Mouse (Mus musculus): Measurements from ENCODE around the gene Gramd2. TPM values are rescaled to one million over a fixed set of nuclear protein-coding genes. Genes with fewer than 3 reads are reported as not detected.
"Not testable (repeated sequence)": the region's sequence is repeated elsewhere in the genome, so short reads cannot be mapped to it uniquely, and the experiment has no call there.

The Gramd2 gene
- total and polyA plus RNA-seq, 3 experiments, result not detected

DNA sequence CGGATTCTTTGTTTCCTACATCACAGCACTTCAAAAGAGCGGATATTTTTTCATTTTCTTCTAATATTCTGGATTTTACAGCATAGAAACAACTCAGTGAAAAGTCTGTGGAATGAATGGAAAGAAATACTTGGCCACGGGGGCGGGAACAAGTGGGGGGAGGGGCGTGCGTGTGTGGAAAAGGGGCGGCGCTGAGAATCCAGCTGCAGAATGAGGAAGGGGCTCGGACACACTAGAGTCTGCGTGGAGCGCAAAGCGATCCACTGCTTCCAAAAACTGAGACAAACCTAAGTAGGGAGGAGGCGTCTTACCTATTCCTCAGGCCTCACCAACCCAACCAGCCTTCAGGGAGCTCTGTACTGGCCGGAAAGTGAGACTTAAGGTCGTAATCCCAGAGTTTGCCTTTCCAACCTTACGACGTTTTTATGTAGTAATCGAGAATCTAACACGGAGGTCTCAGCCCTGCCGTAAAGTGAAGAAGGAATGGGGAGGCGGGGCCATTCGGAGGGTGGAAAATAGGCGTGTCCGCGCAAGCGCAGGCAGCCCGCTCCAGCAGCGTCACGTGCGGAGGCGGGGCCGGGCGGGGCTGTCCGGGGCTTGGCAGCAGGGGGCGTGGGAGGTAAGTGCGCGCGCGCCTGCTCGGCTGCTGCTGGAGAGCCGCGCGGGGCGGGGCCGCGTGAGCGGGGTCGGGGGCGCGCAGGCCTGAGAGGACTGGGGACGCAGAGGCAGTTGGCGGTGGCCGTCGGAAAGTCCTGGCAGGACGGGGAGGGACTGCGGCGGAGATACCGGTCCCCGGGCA is 70.5 kb downstream of the Gramd2 start, which contains the start of the genes Senp8 and Myo9a:
Gene Senp8, minus strand, starts transcription at position 444 of the 799 bp plus-strand sequence.
Gene Myo9a, plus strand, starts transcription at position 630 of the 799 bp plus-strand sequence.
- Histone ChIP-seq H3K4me1 (ENCODE audit: insufficient read depth, low read depth, low read length) (peaks cover 35% of the 10 kb centered on the region), H3K36me3 (replicated peaks) (no peaks in the 10 kb centered on the region), H3K4me3 (ENCODE audit: low read depth, low read length) (peak within 1 kb of the TSS; percentile 89), H3K27me3 (ENCODE audit: insufficient read depth, low read length) (no peaks in the 10 kb centered on the region), H3K9me3 (replicated peaks) (no peaks in the 10 kb centered on the region)
- TF ChIP-seq TAL1 (conservative IDR thresholded peaks at IDR 0.05; ENCODE audit: low read depth, low read length) (no peak), CTCF (IDR thresholded peaks at IDR 0.05; ENCODE audit: low read depth, low read length) (no peak), GATA1 (IDR thresholded peaks at IDR 0.05; ENCODE audit: borderline replicate concordance, low read length) (no peak), GATA2 (IDR thresholded peaks at IDR 0.05; ENCODE audit: borderline replicate concordance, low read depth, low read length) (no peak), POLR2AphosphoS5 (IDR thresholded peaks at IDR 0.05; ENCODE audit: insufficient replicate concordance, low read depth, low read length) (no peak)
- ATAC-seq (ENCODE audit: extremely low read depth, insufficient number of reproducible peaks, low FRiP score, poor library complexity, severe bottlenecking) (peak; percentile 51), DNase-seq (ENCODE audit: low spot score) (peak; percentile 85)

DNA sequence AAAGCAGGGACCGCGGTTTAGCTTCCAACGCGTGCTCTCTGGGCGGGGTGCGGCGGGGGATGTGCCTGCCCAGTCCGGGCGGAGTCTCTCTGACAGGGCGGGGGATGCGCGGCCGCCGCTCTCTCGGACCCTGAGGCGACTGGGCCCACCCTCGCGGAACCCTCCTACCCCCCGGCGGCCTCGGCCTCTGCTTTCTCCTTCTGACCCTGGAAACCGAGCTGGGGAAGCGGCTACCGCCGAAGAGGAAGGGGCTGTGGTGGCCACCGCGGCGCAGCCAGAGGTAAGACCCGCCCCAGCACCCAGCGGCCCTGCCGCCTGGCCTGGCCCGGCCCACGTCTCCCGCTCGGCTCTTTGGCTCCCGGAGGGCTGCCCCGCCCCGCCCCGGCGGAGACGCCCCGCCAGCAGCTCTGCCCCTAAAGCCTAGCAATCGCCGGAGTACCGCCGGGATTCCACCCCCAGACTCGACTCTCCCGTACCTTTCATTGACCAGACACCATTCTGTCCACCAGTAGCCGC is 71.2 kb downstream of the Gramd2 start:
- H3K4me3 ChIP-seq (ENCODE audit: low read depth, low read length), result peak overlapping the region; percentile 89
- TF ChIP-seq GATA1 (IDR thresholded peaks at IDR 0.05; ENCODE audit: borderline replicate concordance, low read length) (no peak), CTCF (IDR thresholded peaks at IDR 0.05; ENCODE audit: low read depth, low read length) (no peak), POLR2AphosphoS5 (IDR thresholded peaks at IDR 0.05; ENCODE audit: insufficient replicate concordance, low read depth, low read length) (no peak), GATA2 (IDR thresholded peaks at IDR 0.05; ENCODE audit: borderline replicate concordance, low read depth, low read length) (no peak), TAL1 (conservative IDR thresholded peaks at IDR 0.05; ENCODE audit: low read depth, low read length) (no peak)
- ATAC-seq (ENCODE audit: extremely low read depth, insufficient number of reproducible peaks, low FRiP score, poor library complexity, severe bottlenecking), result peak; percentile 26; the same call in 1 of the 2 replicates
- H3K27me3 ChIP-seq (ENCODE audit: insufficient read depth, low read length), result no peaks in the 10 kb centered on the region
- DNase-seq (ENCODE audit: low spot score), result peak; percentile 84
- H3K9me3 ChIP-seq (replicated peaks), result no peaks in the 10 kb centered on the region
- peaks cover 38% of the 10 kb centered on the region for H3K4me1 ChIP-seq (ENCODE audit: insufficient read depth, low read depth, low read length)
- H3K36me3 ChIP-seq (replicated peaks), result no peaks in the 10 kb centered on the region

DNA sequence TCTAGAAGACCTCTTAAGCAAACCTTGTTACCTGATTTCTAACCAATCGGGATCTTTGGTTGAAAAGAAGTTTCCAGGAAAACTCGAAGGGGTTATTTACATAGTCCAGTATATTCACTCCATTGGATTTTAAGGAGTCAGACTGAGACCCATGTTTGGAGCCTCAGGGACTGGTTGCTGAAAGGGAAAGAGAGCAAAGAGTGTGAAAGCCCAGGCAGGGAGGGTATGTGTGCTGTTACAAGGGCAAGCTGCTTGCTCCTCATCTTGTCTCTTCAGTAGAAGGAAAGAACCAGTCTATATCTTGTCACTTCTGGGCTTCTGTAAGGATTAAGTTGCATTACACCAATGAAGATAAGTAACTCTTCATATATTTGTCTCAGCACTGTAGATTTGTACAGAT is 72.0 kb downstream of the Gramd2 start:
- DNase-seq (ENCODE audit: low spot score), result no peak
- peaks cover 38% of the 10 kb centered on the region for H3K4me1 ChIP-seq (ENCODE audit: insufficient read depth, low read depth, low read length)
- H3K9me3 ChIP-seq (replicated peaks), result no peaks in the 10 kb centered on the region
- TF ChIP-seq GATA2 (IDR thresholded peaks at IDR 0.05; ENCODE audit: borderline replicate concordance, low read depth, low read length), result no peak
- TF ChIP-seq POLR2AphosphoS5 (IDR thresholded peaks at IDR 0.05; ENCODE audit: insufficient replicate concordance, low read depth, low read length), result no peak
- no peak for TF ChIP-seq TAL1 (conservative IDR thresholded peaks at IDR 0.05; ENCODE audit: low read depth, low read length)
- TF ChIP-seq GATA1 (IDR thresholded peaks at IDR 0.05; ENCODE audit: borderline replicate concordance, low read length), result no peak
- TF ChIP-seq CTCF (IDR thresholded peaks at IDR 0.05; ENCODE audit: low read depth, low read length), result no peak
- peak overlapping the region; percentile 89; the same call in 1 of the 2 replicates for H3K4me3 ChIP-seq (ENCODE audit: low read depth, low read length)
- no peak for ATAC-seq (ENCODE audit: extremely low read depth, insufficient number of reproducible peaks, low FRiP score, poor library complexity, severe bottlenecking)
- H3K36me3 ChIP-seq (replicated peaks), result no peaks in the 10 kb centered on the region
- H3K27me3 ChIP-seq (ENCODE audit: insufficient read depth, low read length), result no peaks in the 10 kb centered on the region

DNA sequence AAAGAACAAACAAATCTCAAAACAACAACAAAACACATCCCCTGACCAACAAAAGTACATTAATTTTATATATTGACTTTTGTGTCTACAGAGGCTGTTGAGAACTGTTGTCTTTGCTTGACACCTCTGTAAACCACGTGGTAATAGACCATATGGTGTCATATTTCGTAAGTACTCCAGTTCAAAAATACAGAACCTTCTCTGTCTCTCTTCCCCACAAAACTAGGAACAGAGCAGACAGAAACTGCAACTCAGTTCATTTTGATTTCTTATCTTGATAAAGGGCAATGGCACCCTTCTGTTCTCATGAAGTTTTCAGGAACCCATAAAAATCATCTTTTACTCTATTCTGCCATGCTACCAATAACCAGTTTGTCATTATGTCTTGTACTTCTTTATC is 75.3 kb downstream of the Gramd2 start:
- ATAC-seq (ENCODE audit: extremely low read depth, insufficient number of reproducible peaks, low FRiP score, poor library complexity, severe bottlenecking) (no peak), DNase-seq (ENCODE audit: low spot score) (no peak)
- no peak overlapping the region for H3K4me3 ChIP-seq (ENCODE audit: low read depth, low read length)
- no peak for TF ChIP-seq GATA1 (IDR thresholded peaks at IDR 0.05; ENCODE audit: borderline replicate concordance, low read length)
- no peak for TF ChIP-seq GATA2 (IDR thresholded peaks at IDR 0.05; ENCODE audit: borderline replicate concordance, low read depth, low read length)
- TF ChIP-seq CTCF (IDR thresholded peaks at IDR 0.05; ENCODE audit: low read depth, low read length), result no peak
- TF ChIP-seq TAL1 (conservative IDR thresholded peaks at IDR 0.05; ENCODE audit: low read depth, low read length), result no peak
- no peak for TF ChIP-seq POLR2AphosphoS5 (IDR thresholded peaks at IDR 0.05; ENCODE audit: insufficient replicate concordance, low read depth, low read length)
- no peaks in the 10 kb centered on the region for H3K27me3 ChIP-seq (ENCODE audit: insufficient read depth, low read length)
- H3K36me3 ChIP-seq (replicated peaks), result no peaks in the 10 kb centered on the region
- no peaks in the 10 kb centered on the region for H3K9me3 ChIP-seq (replicated peaks)
- peaks cover 19% of the 10 kb centered on the region for H3K4me1 ChIP-seq (ENCODE audit: insufficient read depth, low read depth, low read length)

DNA sequence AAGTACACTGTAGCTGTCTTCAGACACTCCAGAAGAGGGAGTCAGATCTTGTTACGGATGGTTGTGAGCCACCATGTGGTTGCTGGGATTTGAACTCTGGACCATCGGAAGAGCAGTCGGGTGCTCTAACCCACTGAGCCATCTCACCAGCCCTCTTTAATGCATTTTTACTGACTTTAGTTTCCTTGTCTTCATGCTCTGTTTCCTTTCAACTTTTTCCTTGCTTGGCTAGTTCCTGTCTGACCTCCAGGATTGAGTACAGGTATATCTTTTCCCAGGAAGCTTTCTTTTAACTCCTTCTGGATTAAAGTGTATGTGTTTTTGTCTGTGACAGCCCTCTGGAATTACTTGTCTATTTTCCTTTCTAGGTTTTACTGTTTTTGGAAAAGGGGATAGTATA is 77.1 kb downstream of the Gramd2 start:
- ATAC-seq (ENCODE audit: extremely low read depth, insufficient number of reproducible peaks, low FRiP score, poor library complexity, severe bottlenecking); DNase-seq (ENCODE audit: low spot score); H3K9me3 ChIP-seq (replicated peaks); H3K4me3 ChIP-seq (ENCODE audit: low read depth, low read length); H3K27me3 ChIP-seq (ENCODE audit: insufficient read depth, low read length); H3K36me3 ChIP-seq (replicated peaks): not testable (repeated sequence)
- H3K4me1 ChIP-seq (ENCODE audit: insufficient read depth, low read depth, low read length), result peaks cover 14% of the 10 kb centered on the region

DNA sequence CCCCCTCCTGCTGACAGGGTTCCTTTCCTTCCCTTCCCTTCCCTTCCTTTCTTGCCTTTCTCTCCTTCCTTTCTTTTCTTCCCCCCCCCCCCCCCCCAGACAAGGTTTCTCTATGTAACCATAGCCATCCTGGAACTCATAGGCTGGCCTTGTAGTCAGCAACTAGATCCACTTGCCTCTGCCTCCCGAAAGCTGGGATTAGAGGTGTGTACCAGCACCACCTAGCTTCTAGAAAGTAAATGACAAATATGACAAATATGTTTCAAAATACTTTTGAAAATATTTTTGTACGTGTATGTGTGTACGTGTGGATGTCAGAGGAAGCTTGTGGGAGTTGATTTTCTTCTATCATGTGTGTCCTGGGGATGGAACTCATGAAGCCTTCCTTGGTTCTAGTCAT is 80.6 kb downstream of the Gramd2 start:
- no peak for DNase-seq (ENCODE audit: low spot score)
- no peak for ATAC-seq (ENCODE audit: extremely low read depth, insufficient number of reproducible peaks, low FRiP score, poor library complexity, severe bottlenecking)
- Histone ChIP-seq H3K4me1 (ENCODE audit: insufficient read depth, low read depth, low read length) (peaks cover 3% of the 10 kb centered on the region; the same call in 1 of the 2 replicates), H3K4me3 (ENCODE audit: low read depth, low read length) (no peak overlapping the region), H3K36me3 (replicated peaks) (no peaks in the 10 kb centered on the region), H3K27me3 (ENCODE audit: insufficient read depth, low read length) (no peaks in the 10 kb centered on the region), H3K9me3 (replicated peaks) (no peaks in the 10 kb centered on the region)
- TF ChIP-seq GATA1 (IDR thresholded peaks at IDR 0.05; ENCODE audit: borderline replicate concordance, low read length) (no peak), CTCF (IDR thresholded peaks at IDR 0.05; ENCODE audit: low read depth, low read length) (no peak), TAL1 (conservative IDR thresholded peaks at IDR 0.05; ENCODE audit: low read depth, low read length) (no peak), POLR2AphosphoS5 (IDR thresholded peaks at IDR 0.05; ENCODE audit: insufficient replicate concordance, low read depth, low read length) (no peak), GATA2 (IDR thresholded peaks at IDR 0.05; ENCODE audit: borderline replicate concordance, low read depth, low read length) (no peak)

DNA sequence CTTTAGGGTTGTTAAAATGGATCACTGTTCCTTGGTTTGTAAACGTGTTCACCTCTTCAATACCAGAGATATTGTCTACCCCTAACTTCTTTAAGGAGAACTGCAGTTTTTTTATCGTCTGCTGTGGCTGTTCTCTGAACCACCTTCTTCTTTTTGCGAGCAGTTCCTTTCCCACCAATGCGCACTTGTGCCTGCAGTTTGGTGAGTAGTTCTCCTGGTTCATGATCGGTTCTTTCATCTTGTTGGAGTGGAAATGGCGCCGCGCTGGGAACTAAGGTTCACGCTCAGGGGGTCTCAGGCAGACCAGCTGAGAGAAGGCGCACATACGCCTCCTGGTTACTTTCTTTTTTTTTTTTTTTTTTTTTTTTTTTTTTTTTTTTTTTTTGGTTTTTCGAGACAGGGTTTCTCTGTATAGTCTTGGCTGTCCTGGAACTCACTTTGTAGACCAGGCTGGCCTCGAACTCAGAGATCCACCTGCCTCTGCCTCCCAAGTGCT is 87.1 kb downstream of the Gramd2 start:
- H3K4me3 ChIP-seq (ENCODE audit: low read depth, low read length); H3K9me3 ChIP-seq (replicated peaks); H3K4me1 ChIP-seq (ENCODE audit: insufficient read depth, low read depth, low read length); DNase-seq (ENCODE audit: low spot score); ATAC-seq (ENCODE audit: extremely low read depth, insufficient number of reproducible peaks, low FRiP score, poor library complexity, severe bottlenecking); H3K36me3 ChIP-seq (replicated peaks); H3K27me3 ChIP-seq (ENCODE audit: insufficient read depth, low read length): not testable (repeated sequence)

All from G1E (cell line).